Mouse (Mus musculus): ENCODE measurements at regions not wholly inside any gene's neighbourhood (a gene's known extent, or its start where the extent isn't known, plus 50 kb on each side); places are given as distances from the start of the nearest gene placed in this dataset.

- TF ChIP-seq CTCF (IDR thresholded peaks at IDR 0.05; ENCODE audit: insufficient read depth, low read depth, low read length) (no peak), POLR2A (IDR thresholded peaks at IDR 0.05; ENCODE audit: insufficient read depth, low read depth, low read length) (no peak)
Observed at GRCm38 (mm10) chr4:23954140-23954539, 542.1 kb upstream of the Mms22l start.

Data from olfactory bulb, adult 2 months (tissue).